Mouse (Mus musculus) telencephalon, adult 2 months (tissue): Measurements from ENCODE around the gene Cacna1c.
A peak's percentile ranks its signal among the peaks of the same experiment; 100 is the strongest.

ENCODE experiments used
- DNase-seq: peaks from one replicate; pipeline ENCODE4 v3.0.0-alpha.2; 2011; ENCODE audit warnings: low read depth, low spot score

Cacna1c gene

GRCm38 (mm10) chr6:119013168-119014098 is 182.8 kb downstream of the Cacna1c start:
- DNase-seq: no peak

DNA sequence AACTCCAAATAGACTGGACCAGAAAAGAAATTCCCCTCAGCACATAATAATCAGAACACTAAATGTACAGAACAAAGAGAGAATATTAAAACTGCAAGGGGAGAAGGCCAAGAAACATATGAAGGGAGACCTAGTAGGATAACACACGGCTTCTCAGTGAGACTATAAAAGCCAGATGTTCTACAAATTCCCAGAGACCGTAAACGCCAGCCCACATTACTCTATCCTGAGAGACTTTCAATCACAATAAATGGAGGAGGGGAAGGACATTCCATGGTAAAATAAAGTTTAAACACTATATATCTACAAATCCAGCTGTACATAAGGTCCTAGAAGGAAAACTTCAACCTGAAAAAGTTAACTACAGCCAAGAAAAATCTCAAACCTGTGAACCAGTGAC is 185.3 kb downstream of the Cacna1c start:
- DNase-seq: no peak

GRCm38 (mm10) chr6:119009526-119009925 is 186.7 kb downstream of the Cacna1c start:
- DNase-seq: no peak

DNA sequence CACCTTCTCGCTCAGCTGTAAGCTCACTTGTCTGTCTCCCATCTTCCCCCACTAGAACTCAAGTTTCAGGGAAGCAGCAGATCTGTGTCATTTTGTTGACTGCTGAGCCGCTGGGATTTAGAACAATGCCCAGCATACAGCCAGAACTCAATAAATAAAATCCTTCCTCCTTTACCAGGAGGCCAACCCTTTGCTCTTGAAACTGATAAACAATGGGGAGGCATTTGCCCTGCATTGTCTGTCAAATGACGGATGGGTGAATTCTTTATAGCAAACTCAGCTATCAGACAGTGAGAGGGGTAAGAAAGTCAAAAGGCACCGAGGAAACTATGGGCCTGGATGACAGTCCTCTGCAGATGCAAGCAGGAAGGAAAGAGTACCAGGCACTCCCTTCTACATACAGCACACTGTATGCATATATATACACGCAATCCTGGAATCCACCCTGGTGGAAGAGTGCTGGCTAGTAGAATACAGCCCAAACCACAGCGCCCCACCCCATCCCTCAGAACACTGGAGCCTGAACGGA is 187.5 kb downstream of the Cacna1c start:
- no peak for DNase-seq

GRCm38 (mm10) chr6:119004596-119004995 is 191.6 kb downstream of the Cacna1c start:
- no peak for DNase-seq

DNA sequence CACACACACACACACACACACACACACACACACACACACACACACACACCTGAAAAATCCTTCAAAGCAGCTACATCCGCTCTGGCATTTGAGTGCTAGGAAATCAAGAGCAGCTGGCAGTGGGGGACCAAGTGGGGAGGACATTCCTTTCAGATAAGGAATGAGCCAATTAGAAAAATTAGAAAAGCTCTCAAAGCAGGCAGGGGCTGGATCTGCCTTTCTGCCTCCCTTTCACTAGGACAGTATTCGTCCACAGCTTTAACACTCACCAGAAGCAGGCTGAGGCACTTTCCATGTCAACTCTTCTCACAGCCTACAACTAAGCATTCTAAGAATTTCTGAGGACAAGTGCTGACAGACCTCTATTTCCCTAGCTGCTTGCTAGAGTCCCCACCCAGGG is 194.8 kb downstream of the Cacna1c start:
- no peak for DNase-seq

GRCm38 (mm10) chr6:119000255-119000654 is 196.0 kb downstream of the Cacna1c start:
- DNase-seq: no peak

DNA sequence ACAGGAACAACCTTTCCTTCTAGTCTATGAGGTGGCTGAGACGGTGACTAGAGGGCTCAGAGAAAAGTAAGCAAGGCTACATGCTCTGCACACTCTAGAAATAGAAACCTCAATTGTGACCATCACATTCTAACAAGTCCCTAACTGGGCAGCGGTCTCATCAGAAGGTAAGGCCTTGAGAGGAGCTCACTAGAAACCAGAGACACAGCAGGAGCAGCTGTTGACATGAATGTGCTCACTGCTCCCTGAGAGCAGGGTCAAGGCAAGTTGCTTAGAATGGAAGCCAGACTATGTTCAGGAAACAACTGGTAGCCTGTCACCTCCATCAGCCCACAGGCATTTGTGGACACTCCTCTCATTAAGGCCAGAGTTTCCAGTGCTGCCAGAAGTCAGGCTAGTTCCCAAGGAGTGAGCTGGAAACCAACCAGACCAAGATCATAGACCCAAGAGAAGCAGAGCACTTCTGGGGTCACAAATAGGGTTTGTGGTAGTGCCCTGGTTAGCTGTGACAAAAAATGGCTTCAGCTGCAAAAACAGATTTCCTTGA is 196.8 kb downstream of the Cacna1c start:
- no peak for DNase-seq

DNA sequence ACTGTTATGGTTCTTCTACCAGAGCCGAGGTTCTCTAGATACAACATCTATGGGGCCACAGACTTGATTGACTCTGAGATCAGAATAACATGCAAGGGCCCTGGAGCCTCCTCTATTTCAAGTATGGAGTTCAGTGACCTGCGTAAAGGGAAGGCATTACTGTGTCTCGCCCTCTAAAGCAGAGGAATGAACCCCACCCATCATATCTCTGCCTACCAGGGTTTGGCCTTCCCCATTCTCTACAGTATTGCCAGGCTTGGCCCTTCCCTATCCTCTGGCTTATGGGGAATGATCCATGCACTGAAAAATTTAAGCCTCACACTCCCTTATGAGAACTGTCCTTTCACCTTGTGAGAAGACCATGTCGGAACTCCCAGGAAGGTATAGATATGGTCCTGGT is 198.8 kb downstream of the Cacna1c start:
- DNase-seq: no peak

DNA sequence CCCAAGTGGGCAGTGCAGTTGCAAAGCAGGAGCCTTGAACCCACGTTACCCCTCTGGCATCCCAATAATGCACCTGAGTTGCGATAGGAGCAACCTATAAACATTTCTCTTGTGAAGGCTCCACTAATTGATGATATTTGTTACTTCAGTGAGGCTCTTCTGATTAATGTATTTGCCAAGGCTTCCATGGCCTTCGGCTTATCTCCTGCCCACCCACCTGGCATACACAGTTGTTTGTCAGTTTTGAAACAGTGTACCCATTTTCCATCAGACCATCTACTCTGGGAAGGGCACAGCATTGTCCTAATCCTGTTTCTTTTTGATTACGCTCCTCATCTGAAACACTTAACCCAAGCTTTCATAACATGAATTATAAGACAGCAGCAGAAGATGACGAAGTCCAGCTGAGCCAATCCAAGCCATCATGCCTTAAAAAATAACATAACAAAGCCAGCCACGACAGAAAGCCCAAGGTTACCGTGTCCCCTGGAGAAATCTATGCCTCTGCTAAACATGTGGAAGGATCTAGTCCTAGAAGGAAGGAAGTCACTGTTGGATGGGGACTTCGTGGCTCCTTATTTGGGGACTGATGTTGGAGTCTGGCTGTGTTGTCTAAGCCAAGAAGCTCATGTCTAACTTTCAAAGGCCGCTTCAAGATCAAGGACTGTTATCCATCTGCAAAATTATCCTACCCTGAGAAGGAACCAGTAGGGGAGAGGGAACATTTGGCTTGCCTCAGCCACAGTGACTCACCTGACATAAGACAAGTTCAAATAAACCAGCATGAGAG is 201.8 kb downstream of the Cacna1c start:
- no peak for DNase-seq

GRCm38 (mm10) chr6:118992391-118992790 is 203.8 kb downstream of the Cacna1c start:
- no peak for DNase-seq

DNA sequence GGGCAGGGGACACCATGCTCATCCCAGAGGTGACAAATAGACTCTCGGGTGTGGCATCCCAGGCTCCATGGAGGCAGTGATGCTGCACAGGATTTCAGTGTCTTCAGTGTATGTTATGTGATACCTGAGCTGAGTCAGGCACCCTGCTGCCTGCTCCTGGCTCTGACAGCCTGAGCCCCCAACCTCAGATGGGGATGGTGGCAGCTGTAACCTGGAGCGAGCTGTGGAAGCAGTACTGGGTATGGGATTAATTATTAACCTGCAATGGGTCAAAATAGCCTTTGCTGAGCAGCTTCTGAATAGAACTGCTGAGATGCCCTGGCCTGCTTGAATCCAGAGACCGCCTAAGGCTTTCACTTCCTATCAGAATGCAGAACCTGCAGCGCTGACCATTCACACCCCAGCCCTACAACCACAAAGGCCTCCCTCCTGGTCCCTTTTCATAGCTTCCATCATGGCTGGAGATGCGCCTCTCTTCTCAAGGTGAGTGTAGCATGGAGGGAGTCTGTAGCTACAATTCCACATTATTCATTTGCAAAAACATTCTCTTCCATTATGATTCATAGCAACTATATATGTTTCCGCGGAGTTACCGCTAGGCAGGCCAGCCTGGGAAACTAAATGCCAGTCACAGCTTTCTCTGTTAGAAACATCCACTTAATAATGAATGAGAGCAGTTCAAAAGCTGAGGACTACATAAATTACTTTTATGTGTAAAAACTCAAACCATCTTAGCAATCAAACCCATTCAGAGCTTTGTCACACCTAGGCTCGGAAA is 206.0 kb downstream of the Cacna1c start:
- no peak for DNase-seq

GRCm38 (mm10) chr6:118984181-118984901 is 211.9 kb downstream of the Cacna1c start:
- no peak for DNase-seq

- DNase-seq: no peak
Measured at GRCm38 (mm10) chr6:118983471-118984040, 212.7 kb downstream of the Cacna1c start.

DNA sequence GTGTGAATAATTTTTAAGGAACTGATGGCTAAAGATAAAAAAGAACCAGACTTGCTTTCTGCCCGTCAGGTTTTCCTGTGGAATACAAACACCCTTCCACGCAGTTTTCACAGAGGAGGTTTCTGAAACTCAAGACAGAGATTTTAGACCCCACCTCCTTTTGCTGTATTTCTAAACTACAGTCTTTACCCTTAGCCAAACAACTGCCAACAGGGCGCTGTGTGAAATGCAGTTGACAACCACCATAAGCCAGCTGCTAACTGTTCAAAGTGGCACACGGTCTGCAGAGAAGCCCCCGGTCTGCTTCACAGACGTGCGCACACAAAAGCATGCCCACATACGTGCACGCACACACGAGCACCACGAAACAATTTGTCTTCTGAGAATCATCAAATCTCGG is 216.0 kb downstream of the Cacna1c start:
- no peak for DNase-seq

DNA sequence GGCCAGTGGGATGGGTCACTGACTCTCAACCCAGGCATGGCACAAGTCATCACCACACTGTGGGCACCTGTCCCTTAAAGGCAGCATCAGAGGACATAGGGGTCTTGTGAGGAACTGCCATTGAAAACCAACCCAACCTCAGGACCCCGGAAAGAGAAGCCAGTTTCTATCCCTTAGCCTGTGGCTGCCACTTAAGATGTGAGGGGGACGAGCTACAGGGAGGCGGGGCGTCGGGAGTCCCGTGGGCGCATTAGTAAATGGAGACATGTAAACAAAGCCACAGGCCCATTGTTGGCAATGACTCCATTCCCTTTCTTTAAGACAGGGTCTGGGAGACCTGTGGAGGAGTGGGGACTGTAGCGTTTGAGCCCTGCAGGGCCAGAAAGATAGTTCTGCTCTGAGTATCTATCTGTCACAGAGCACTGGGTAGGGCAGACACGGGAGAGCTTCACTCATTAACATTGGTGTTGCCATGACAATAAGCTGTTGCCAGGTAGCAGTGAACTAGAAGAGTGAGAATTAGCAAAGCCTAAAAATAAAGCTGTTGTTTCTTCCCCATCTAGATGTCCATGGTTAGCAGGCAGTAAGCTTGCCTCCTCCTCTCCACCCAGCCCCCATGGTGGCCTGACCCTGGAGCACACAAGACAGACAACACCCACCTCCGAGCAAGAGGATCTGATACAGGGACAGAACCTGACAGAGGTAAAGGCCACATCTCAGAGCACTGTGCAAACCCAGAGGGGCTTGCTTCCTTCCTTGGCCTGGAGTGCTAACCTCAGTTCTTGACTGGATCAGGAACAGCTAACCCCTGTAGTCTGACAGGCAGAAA is 218.6 kb downstream of the Cacna1c start:
- peak; percentile 89 for DNase-seq

GRCm38 (mm10) chr6:118976617-118977016 is 219.6 kb downstream of the Cacna1c start:
- no peak for DNase-seq

DNA sequence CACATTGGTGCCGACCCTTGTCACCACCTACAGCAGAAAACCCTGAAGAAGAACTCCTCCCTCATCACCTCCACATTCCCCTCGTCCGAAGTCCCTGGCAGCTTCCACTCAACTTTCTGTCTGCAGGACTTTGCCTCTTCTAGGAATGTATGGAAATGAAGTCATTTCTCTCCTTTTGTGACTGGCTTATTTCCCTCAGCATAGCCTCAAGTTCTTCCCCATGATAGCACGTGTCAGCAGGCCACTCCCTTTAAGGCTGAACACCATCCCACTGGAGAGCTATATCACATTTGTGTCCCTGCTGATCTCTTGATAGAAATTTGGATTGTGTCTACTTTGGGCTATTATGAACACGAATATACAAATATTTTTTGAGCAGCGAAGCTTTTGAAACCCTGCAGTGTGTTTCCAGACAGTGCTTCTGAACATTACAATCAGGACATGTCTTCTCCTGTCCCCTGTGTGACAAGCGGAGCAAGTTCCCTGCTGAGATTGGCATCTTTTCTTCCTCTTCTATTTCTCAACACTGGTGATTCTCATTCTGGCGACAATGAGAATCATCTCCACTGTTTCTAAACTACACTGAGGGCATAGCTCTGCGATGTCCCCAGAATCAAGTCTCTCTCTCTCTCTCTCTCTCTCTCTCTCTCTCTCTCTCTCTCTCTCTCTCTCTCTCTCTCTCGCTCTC is 224.2 kb downstream of the Cacna1c start:
- no peak for DNase-seq

DNA sequence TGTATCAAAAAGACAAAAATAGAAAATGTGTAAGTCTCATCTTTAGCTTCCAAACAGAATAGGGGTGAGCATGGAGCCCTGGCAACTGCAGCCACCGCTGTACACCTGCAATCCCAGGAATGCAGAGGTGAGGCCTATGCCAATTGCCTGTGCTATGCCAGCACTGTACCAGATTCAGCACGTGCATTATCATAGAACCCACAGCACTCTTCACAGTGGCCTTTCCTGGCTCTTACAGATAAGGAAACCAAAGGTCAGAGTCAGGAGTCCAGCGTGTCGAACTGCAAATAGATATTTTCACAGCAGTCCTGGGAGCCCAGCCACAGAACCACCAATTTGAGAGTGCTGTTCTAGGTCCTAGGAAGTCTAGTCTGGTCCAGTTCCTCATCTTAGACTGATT is 227.4 kb downstream of the Cacna1c start:
- no peak for DNase-seq
